Mouse (Mus musculus) naive thymus-derived CD4-positive, alpha-beta T cell, adult 5 months (primary cell): ENCODE measurements around the gene Ears2. TPM values are rescaled to one million over a fixed set of nuclear protein-coding genes. Genes with fewer than 3 reads are reported as not detected.

Source experiments
- polyA plus RNA-seq: library from polyadenylated mRNA; unstranded; fragments of 100-300 nt; shearing (Covaris generic); gene quantifications from one replicate; pipeline ENCODE4 v1.2.1, GENCODE M21; 2017

Ears2 gene
- 20.8 TPM for polyA plus RNA-seq

GRCm38 (mm10) chr7:122066945-122067516 lies at the start of gene Ears2, which contains the start of gene Ubfd1:
TSS of gene Ears2 (minus strand) at chr7:122067263.
TSS of gene Ubfd1 (plus strand) at chr7:122067175.

GRCm38 (mm10) chr7:122101747-122102244 lies 34.7 kb upstream of the Ears2 start, which contains the start of gene Ndufab1:
TSS of gene Ndufab1 (minus strand) at chr7:122101886.

GRCm38 (mm10) chr7:122020667-122021354 lies 46.3 kb downstream of the Ears2 start, which contains the start of gene Gga2:
TSS of gene Gga2 (minus strand) at chr7:122021222.

Other genes with a start within 250 kb of the Ears2 start
- not detected for gene Scnn1b, start 202.2 kb downstream of the Ears2 start, polyA plus RNA-seq
- 10.2 TPM for gene Cog7, start 85.6 kb downstream of the Ears2 start, polyA plus RNA-seq
- gene Gga2, start 46.0 kb downstream of the Ears2 start, polyA plus RNA-seq, result 14.9 TPM
- gene Ubfd1, start 88 bp downstream of the Ears2 start, polyA plus RNA-seq, result 55.6 TPM
- gene Ndufab1, start 34.6 kb upstream of the Ears2 start, polyA plus RNA-seq, result 121 TPM
- 6.5 TPM for gene Palb2, start 65.7 kb upstream of the Ears2 start, polyA plus RNA-seq
- 82.1 TPM for gene Dctn5, start 65.8 kb upstream of the Ears2 start, polyA plus RNA-seq
- 0.98 TPM for gene Plk1, start 92.2 kb upstream of the Ears2 start, polyA plus RNA-seq
- not detected for gene Ern2, start 118.9 kb upstream of the Ears2 start, polyA plus RNA-seq
- not detected for gene Chp2, start 152.2 kb upstream of the Ears2 start, polyA plus RNA-seq
- gene Prkcb, start 221.5 kb upstream of the Ears2 start, polyA plus RNA-seq, result 155 TPM